Mouse (Mus musculus) gastrocnemius, adult 18-20 months (tissue): ENCODE data around the gene Ndufs7. TPM values are rescaled to one million over a fixed set of nuclear protein-coding genes. Genes with fewer than 3 reads are reported as not detected.

Source experiments
- DNase-seq: peaks from one replicate; pipeline ENCODE4 v3.0.0; 2021; ENCODE audit warnings: low spot score
- total RNA-seq, 2 experiments: library from RNA; stranded (reverse); gene quantifications; 2 replicates each; pipeline ENCODE4 v1.2.3; 2021

The Ndufs7 gene
- total RNA-seq, 2 experiments from 2014 or later, result 578 to 613 TPM

DNA sequence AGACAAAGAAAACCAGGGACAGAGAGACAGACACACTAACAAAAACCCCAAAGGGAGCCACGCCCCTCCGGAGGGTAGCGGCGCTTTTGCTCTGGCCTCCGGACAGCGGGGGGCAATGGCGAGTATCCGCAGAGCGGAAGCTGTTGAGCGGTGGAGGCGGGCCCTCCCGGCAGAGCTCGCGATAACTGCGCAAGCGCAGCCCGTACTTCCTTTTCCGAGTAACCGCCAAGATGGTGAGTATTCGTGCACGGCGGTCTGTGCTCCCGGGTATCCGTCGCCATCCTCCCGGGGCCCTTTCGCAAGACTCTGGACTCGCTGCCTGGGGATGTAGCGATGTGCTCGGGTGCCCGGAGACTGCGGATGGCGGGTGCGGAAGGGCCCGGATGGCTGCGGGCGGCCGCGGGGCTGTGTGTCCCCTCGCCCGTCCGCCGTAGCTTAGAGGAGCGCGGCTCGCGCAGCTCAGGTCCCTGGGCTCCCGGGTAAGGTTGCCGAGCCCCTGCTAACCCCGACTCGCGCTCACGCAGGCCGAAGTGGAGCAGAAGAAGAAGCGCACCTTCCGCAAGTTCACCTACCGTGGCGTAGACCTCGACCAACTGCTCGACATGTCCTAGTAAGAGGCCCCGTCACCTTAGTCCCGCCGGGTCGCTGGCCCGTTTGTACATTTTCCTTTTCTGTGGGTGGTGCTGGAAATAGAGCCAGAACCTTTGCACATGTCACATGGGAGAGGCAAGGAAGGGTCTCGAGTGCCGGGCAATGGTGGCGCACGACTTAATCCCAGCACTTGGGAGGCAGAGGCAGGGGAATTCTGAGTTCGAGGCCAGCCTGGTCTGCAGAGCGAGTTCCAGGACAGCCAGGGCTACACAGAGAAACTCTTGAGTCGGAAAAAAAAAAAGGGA lies 43.6 kb downstream of the Ndufs7 start, which contains the start of gene Rps15:
TSS of gene Rps15 (plus strand) at position 203 of the 896 bp plus-strand sequence.
- peak; percentile 94 for DNase-seq

GRCm38 (mm10) chr10:80293325-80293724 lies 44.4 kb downstream of the Ndufs7 start:
- no peak for DNase-seq

DNA sequence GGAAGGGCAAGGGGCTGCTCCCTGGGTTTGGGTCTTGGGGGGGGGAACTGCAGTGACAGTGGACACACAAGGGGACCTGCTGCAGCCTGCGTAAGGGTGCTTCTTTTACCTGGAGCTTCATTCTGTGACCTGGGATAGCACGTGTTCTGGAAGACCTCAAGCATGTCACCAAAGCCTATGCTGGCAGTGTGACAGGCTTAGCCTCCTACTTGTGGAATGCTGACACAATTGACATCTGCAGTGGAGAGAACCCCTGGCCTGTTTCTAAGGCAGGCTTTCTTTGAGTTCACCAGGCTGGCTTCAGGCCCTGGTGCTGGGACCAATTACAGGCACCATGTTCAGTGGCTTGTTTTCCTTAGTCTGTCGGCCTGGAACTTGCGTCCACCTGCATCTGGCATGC lies 45.4 kb downstream of the Ndufs7 start:
- no peak for DNase-seq

DNA sequence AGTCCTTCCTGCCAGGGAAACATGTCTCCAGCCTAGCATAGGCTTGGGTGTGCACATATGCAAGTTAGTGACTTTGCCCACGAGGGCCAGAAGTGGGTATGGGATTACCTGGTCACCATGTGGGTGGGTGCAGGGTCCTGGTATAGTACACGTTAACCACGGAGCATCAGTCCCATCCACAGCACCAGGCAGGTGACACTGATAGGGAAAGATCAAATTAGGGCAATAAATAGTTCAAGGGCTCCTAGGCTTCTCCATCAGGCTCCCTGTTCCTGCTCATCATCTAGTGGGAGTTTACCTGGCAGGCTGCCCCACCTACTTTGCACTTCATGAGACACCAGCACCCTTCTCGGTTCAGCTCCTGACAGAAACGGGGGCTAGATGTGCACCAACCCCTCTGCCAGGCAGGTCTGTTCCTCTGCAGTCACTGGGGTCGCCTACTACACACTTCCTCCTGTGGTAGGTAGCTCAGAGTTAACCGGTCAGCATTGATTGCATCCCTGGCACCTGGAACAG lies 45.9 kb downstream of the Ndufs7 start:
- DNase-seq, result no peak

DNA sequence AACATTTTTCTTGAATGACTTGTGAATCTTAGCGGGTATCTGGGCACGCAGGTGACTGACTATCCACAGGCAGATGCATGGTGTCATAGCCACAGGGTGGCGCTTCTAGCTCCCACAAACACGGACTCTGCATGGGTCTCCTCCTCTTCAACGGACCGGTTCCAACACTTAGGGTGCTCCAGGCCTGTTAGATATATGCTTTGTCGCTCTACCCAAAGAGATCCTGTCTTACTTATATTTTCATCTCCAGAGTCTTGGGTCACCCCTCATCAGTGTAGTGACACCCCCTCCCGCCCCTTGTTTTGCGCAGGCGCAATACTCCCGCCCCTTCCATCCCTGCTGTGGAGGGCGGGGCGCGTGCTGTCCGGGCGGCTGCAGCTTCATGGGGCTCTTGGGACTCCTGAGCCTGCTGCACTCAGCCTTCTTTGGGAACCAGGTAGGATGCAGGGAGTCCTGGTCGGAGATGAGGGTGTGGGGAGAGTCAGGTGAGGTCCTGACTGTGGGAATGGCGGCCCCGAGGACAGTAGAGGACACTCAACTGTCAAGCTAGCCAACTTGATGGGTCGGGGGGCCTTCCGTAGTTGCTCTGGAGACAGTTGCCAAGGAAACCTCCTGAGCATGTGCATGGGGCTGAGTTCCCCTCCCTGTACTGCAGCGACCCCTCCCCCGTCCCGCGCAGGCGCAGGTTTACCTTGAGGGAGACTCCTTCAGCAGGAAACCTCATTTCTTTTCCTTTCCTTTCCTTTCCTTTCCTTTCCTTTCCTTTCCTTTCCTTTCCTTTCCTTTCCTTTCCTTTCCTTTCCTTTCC lies 46.9 kb downstream of the Ndufs7 start, which contains the start of gene Apc2:
TSS of gene Apc2 (plus strand) at position 360 of the 808 bp plus-strand sequence.
- DNase-seq, result peak; percentile 74

DNA sequence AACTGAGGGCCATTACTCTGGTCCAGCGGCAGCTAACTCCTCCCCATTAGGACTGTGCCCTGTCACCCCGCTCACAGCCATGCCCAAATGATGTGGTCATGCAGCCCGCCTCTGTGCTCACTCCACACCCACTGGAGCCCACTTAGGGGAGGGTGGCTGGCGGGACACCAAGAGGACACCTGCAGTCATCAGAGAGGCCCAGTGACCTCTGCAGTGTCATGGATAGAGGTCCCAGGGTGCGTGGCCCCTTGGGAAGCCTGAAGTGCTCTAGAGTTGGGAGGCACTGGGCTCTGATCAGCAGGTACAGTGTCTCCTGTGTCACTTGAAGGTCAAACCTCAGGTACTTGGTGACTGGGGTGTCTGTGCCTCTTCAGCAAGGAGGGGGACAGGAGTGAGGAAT lies 47.9 kb downstream of the Ndufs7 start:
- DNase-seq, result no peak

GRCm38 (mm10) chr10:80297526-80298133 lies 48.7 kb downstream of the Ndufs7 start:
- DNase-seq, result no peak

DNA sequence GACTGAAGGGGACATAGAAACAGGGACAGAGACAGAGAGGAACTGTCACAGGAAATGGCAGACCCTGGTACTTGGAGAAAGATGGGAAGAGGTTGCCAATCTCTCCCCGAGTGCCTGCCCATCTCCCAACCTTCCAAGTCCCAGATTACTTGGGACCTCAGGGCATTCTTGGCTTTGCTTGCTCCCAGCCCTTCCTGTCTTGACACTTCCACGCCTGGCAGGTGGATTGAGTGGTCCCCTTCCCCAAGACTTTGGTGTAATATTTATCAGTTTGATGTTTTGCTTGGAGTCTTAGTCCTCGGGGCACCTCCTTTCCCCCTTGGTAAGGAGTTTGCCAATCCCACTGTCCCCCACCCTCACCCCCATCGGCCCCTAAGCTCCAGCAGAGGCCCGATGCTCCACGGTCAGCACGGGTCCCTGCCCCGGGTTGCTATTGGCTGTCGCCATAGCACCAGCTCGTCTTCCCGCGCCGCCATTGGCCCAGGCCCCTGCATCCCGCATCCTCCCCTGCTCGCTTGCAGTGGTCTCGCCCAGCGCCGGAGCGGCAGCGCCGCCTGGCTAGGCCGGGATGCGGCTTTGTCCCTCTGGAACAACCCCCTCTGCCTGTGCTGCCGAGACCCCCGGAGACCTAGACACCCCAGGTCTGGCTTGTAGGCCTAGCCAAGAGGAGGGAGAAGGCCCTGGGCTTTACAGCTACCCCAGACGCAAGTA lies 49.8 kb downstream of the Ndufs7 start:
- DNase-seq, result no peak

DNA sequence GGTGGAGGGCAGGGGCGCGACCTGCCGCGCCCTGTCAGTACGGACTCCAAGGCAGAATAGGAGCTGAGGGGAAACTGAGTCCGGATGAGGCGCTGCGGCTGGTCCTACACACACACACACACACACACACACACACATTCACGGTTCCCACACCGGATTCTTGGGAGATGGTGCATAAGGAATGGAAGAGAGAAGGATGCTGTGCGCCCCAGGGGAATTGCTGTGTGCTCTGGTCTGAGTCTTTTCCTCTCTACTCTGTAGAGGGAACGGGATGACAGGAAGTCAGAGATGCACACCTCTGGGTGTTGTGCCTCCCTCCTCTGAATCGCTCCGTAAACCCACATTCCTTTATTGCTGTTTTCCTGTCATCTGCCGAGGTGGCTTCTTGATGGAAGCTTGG lies 50.4 kb downstream of the Ndufs7 start:
- DNase-seq, result no peak

DNA sequence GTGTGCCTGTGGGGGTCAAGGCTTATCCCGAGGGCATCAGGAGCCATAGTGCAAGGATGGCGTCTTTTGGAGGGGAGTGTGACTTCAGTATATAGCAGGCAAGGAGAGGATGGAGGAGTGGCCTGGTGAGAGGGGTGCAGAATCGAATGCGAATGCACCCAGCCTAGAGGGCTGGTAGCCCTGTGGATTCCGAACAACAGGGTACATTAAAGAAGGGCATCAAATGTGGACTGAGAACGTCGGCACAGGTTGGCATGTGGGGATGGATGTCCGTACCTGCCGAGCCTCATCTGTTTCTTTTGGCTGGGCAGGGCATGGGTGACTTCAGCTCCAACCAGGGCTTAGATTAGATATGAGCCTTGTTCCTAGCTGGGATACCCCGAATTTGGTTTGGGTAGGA lies 50.9 kb downstream of the Ndufs7 start:
- DNase-seq, result no peak

DNA sequence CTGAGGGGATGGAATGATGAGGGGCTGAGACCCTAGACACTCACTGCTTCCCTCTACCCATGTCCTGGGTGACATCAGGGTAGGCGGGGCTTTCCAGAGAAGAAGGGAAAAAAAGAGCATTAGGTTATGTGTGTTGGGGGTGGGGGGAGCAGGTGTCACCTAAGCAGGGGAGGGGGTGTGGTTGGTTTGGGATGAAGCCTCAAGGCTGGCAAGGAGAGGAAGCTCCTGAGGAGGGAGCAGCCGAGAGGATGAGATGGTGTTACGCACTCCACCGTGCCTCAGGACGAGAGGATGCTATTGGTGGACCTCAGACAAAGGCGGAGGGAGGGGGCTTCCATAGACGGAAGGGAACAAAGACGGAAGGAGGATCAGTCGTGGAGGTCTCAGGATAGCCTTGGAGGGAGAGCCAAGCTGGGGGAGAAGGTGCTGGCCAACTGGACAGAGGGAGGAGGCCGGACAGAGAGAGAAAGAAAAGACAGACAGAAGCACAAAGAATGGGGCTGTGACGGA lies 51.8 kb downstream of the Ndufs7 start:
- no peak for DNase-seq

- no peak for DNase-seq
Observed at GRCm38 (mm10) chr10:80301256-80302081, 52.5 kb downstream of the Ndufs7 start.

DNA sequence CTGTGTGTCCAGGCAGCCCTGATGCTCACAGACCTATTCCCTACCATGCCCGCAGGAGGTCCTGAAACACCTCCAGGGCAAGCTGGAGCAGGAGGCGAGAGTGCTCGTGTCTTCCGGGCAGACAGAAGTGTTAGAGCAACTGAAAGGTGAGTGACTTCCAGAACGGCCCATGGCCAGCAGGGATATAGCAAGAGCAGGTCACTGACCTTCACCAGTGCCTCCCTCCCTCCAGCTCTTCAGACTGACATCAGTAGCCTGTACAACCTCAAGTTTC lies 53.1 kb downstream of the Ndufs7 start:
- no peak for DNase-seq

DNA sequence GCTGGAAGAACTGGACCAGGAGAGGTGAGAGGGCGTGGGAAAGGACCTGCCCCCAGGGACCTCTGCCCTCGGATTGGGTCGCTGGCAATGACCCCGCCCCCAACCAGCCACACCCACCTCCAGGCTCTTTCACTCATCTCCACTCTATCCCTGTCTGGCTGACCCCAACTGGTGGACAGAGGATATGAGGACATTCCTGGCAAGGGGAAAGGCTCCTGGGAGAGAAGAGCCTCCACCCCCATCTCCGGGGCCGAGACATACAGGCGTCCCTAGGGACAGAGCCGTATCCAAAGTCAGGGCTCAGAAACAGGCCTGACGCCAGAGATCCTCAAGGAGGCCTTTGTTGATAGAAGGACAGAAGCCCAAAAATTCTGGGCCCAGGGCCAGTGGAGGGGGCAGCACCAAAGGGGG lies 53.6 kb downstream of the Ndufs7 start:
- peak; percentile 83 for DNase-seq

DNA sequence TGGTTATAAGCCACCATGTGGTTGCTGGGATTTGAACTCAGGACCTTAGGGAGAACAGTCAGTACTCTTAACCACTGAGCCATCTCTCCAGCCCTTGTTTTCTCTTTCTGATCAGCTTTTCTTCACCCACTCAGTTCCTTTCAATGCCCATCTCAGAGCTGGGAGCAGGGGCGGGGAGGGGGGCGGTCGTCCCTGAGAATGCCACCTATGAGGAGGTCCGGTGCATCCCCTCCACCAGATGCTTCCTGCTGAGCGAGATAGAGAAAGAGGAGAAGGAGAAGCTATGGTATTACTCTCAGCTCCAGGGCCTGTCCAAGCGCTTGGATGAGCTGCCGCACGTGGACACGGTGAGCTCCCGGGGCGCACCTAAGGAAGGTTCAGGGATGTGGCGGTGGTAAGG lies 55.5 kb downstream of the Ndufs7 start:
- no peak for DNase-seq

DNA sequence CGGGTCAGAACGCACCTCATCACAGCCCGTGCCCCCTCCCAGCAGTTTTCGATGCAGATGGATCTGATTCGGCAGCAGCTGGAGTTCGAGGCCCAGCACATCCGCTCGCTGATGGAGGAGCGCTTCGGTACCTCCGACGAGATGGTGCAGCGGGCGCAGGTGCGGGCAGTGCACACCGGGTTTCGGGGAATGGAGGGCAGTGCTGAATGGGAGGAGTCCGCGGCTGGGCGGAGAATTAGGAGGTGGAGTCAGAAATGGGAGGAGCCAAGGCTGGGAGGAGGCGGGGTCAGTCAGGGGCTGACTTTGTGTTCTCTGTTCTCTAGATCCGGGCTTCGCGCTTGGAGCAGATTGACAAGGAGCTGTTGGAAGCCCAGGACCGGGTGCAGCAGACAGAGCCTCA lies 55.9 kb downstream of the Ndufs7 start:
- DNase-seq, result no peak
